Mouse (Mus musculus): ENCODE measurements around the gene Gm4567.
"Not testable (repeated sequence)": the region's sequence is repeated elsewhere in the genome, so short reads cannot be mapped to it uniquely, and the experiment has no call there.

Gm4567 gene

DNA sequence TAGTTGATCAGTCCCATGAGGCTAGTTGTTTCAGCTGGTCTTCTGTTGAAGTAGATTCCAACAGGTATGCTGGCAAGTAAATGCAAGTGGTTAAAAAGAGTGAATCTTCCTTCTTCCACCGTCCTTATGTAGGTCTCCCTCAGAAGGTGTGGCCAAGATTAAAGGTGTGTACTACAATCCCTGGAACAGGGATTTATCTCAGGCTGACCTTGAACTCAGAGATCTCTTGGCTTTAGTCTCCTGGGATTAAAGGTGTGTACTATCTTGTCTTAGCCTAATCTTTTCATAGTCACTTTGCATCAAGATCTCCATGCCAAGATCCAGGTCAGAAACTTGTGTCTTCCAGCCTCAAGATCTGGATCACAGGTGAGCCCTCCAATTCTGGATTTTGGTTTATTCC is at the start of gene Gm4567:
TSS of gene Gm4567 (minus strand) at position 101 of the 400 bp plus-strand sequence.
- DNase-seq, result not testable (repeated sequence)

DNA sequence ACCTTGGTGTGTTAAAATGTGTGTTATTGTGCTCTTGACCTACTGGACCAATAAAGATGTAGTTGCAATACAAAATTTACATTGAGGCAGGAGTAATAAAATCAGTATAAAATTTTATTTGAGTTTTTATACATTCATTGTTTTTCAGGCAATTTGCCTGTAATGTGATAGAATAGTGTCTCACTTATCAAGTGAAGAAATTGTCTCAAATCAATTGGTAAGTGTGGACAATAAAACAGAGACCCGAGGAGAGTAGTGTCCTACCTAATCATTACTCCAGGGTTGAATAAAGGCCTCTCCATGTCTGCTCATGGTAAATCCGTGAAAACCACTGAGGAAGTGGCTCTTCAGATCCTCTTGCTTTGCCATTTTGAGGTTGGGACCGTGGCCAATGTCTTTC is 41.9 kb upstream of the Gm4567 start, which contains the start of gene Vmn1r157:
TSS of gene Vmn1r157 (plus strand) at position 301 of the 400 bp plus-strand sequence.
- not testable (repeated sequence) for DNase-seq

DNA sequence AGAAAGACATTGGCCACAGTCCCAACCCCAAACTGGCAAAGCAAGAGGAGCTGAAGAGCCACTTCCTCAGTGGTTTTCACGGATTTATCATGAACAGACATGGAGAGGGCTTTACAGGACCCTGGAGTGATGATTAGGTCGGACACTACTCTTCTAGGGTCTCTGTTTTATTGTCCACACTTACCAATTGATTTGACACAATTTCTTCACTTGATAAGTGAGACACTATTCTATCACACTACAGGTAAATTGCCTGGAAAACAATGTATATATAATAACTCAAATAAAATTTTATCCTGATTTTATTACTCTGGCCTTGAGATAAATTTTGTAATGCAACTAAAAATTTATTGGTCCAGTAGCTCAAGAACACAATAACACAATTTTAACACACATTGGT is 27.3 kb downstream of the Gm4567 start, which contains the start of gene Gm8693:
TSS of gene Gm8693 (minus strand) at position 101 of the 400 bp plus-strand sequence.
- not testable (repeated sequence) for DNase-seq

Measured in cerebellum, adult 8-10 months (tissue).